Mouse (Mus musculus) gastrocnemius, postnatal 4 days (tissue): ENCODE measurements around the gene 1700037C18Rik. TPM values are rescaled to one million over a fixed set of nuclear protein-coding genes. Genes with fewer than 3 reads are reported as not detected.
A peak's percentile ranks its signal among the peaks of the same experiment; 100 is the strongest.

ENCODE experiments used
- DNase-seq, 2 experiments: peaks; one replicate each; pipeline ENCODE4 v3.0.0; 2021 to 2022; ENCODE audit warnings: low spot score in 2 of 2, mixed read lengths in 2 of 2
- long read RNA-seq, 2 experiments: library from polyadenylated mRNA; stranded (forward); transcript quantifications; one replicate each; pipeline ENCODE4 v2.0.0; 2021
- total RNA-seq, 2 experiments: library from RNA; stranded (reverse); gene quantifications; 2 replicates each; pipeline ENCODE4 v1.2.3; 2021

The 1700037C18Rik gene
- 1 to 10 TPM; 3.1 to 5.6 TPM for total RNA-seq
- long read RNA-seq, experiment 1, partial matches to known transcripts = 0 of 5 reads
- long read RNA-seq, experiment 1, other reads (novel, unspliced or antisense) = 1 of 5 reads
- long read RNA-seq, experiment 2, partial matches to known transcripts = 0 of 8 reads
- long read RNA-seq, experiment 2, other reads (novel, unspliced or antisense) = 6 of 8 reads

GRCm38 (mm10) chr16:3908537-3909111 is at the start of gene 1700037C18Rik, which contains the start of gene Cluap1:
1700037C18Rik (minus strand) TSS chr16:3908689.
Cluap1 (plus strand) TSS chr16:3908801.
- peak; percentile 73 to 93 for DNase-seq

- no peak for DNase-seq
Measured at GRCm38 (mm10) chr16:3956369-3956768, 47.9 kb upstream of the 1700037C18Rik start.

GRCm38 (mm10) chr16:3951141-3951540 is 42.7 kb upstream of the 1700037C18Rik start:
- no peak for DNase-seq

- DNase-seq = no peak
Measured at GRCm38 (mm10) chr16:3934701-3935100, 26.2 kb upstream of the 1700037C18Rik start.

- DNase-seq = no peak
Measured at GRCm38 (mm10) chr16:3934091-3934490, 25.6 kb upstream of the 1700037C18Rik start.

- no peak for DNase-seq
Measured at GRCm38 (mm10) chr16:3933536-3933935, 25.0 kb upstream of the 1700037C18Rik start.

GRCm38 (mm10) chr16:3929151-3929550 is 20.7 kb upstream of the 1700037C18Rik start:
- DNase-seq = no peak

- no peak for DNase-seq
Measured at GRCm38 (mm10) chr16:3928582-3928981, 20.1 kb upstream of the 1700037C18Rik start.

GRCm38 (mm10) chr16:3923966-3924365 is 15.5 kb upstream of the 1700037C18Rik start:
- no peak for DNase-seq

- no peak for DNase-seq
Measured at GRCm38 (mm10) chr16:3923515-3923914, 15.0 kb upstream of the 1700037C18Rik start.

- no peak for DNase-seq
Measured at GRCm38 (mm10) chr16:3920756-3921155, 12.3 kb upstream of the 1700037C18Rik start.

GRCm38 (mm10) chr16:3909118-3909517 is 629 bp upstream of the 1700037C18Rik start:
- no peak for DNase-seq

GRCm38 (mm10) chr16:3907471-3907870 is 1.0 kb downstream of the 1700037C18Rik start:
- DNase-seq = no peak

- no peak for DNase-seq
Measured at GRCm38 (mm10) chr16:3896553-3896952, 11.9 kb downstream of the 1700037C18Rik start.

GRCm38 (mm10) chr16:3896046-3896445 is 12.4 kb downstream of the 1700037C18Rik start:
- DNase-seq = no peak

GRCm38 (mm10) chr16:3895173-3895792 is 13.2 kb downstream of the 1700037C18Rik start:
- DNase-seq = no peak

- no peak for DNase-seq
Measured at GRCm38 (mm10) chr16:3893739-3894138, 14.8 kb downstream of the 1700037C18Rik start.

- no peak for DNase-seq
Measured at GRCm38 (mm10) chr16:3891621-3892295, 16.7 kb downstream of the 1700037C18Rik start.

GRCm38 (mm10) chr16:3885065-3885670 is 23.3 kb downstream of the 1700037C18Rik start:
- DNase-seq = no peak

GRCm38 (mm10) chr16:3884201-3885064 is 24.1 kb downstream of the 1700037C18Rik start, which contains the start of the genes Zfp597 and Gm20695:
Zfp597 (minus strand) TSS chr16:3884561.
Gm20695 (plus strand) TSS chr16:3884648.
- DNase-seq = peak; percentile 90 to 95
